Mouse (Mus musculus) adrenal gland, postnatal 14 days (tissue): Measurements from ENCODE around the gene Glrx5. TPM values are rescaled to one million over a fixed set of nuclear protein-coding genes. Genes with fewer than 3 reads are reported as not detected.
A peak's percentile ranks its signal among the peaks of the same experiment; 100 is the strongest.

Source experiments
- DNase-seq: peaks from one replicate; pipeline ENCODE4 v3.0.0; 2021; ENCODE audit warnings: mixed read lengths
- total RNA-seq: library from RNA; stranded (reverse); gene quantifications from 2 replicates; pipeline ENCODE4 v1.2.3, GENCODE M21; 2021

Gene Glrx5
- total RNA-seq, 1 experiment from 2014 or later = 183 TPM

- DNase-seq = no peak
Observed at GRCm38 (mm10) chr12:105031081-105032058, 1.1 kb upstream of the Glrx5 start.

- peak; percentile 68 for DNase-seq
Observed at GRCm38 (mm10) chr12:105032832-105033775, 616 bp downstream of the Glrx5 start.

- DNase-seq = no peak
Observed at GRCm38 (mm10) chr12:105034130-105034769, 1.8 kb downstream of the Glrx5 start.

- peak; percentile 69 for DNase-seq
Observed at GRCm38 (mm10) chr12:105038211-105038610, 5.7 kb downstream of the Glrx5 start.

GRCm38 (mm10) chr12:105038918-105039317, 6.4 kb downstream of the Glrx5 start:
- no peak for DNase-seq

DNA sequence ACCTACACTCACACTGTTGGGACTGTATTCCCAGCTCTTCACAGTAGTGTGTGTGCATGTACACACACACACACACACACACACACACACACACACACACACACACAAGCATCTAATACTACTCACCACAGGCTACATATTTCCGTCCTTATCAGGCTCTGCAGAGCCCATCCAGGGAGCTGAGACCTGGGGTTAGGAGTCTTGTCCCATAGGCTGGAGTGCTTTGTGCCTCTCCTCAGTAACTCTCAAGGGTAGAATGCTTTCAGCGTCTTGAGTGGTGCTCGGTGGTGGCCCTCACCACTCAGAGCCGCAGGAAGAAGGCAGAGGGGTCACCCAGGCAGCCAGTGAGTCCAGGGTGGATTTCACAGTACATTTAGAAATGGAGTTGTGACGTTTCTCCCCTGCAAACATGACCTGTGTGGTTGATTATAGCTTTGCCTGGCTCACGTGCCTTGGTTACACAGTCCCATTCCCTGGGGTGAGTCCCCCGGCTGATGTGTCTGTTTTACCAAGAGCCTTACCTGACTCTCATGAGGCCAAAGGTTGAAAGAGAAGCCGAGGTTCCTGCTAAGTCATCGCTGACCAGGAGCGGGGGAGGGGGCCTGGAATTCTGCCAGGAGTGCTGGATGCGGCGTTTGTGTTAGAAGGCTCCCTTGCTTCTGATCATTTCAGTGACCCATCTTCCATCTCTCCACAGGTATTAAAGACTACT, 7.2 kb downstream of the Glrx5 start:
- DNase-seq = peak; percentile 71

GRCm38 (mm10) chr12:105040950-105041349, 8.5 kb downstream of the Glrx5 start:
- DNase-seq = no peak

DNA sequence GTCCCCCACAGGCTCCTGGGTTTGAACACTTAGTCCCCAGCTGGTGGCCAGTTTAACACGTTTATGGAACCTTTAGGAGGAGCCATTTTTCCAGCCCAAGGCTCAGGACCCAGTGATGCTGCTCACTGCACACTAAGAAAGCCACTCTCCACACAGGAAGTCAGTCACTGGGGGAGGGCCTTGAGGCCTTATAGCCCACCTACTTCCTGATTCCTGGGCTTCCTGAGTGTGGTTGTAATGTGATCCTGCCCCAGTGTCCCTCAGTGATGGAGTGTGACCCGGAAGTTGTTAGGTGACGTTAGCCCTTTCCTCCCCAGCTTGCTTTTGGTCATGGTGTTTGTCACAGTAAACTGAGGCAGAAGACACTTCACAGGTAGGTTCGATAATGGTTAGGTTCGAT, 10.6 kb downstream of the Glrx5 start:
- DNase-seq = no peak

DNA sequence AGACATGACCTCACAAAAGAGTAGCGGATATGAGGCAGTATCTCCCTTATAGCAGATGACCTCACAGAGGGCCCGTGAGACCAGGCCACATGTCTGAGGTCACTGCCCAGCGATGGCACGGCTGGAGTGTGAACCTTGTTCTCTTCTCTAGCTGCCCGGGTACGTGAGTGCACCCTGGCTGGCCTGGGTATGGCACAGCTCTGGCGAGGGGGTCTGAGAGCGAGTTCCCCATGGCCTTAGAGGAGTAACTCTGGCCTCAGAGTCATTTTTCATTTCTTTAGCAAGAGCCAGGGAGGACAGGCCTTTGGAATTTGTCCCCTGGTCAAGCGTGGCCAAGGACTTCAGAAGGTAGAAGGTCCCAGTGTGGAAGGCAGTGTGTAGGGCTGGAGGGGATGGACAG, 12.3 kb downstream of the Glrx5 start:
- DNase-seq = peak; percentile 47

GRCm38 (mm10) chr12:105048301-105048863, 15.9 kb downstream of the Glrx5 start:
- no peak for DNase-seq

GRCm38 (mm10) chr12:105049813-105050212, 17.3 kb downstream of the Glrx5 start:
- no peak for DNase-seq

GRCm38 (mm10) chr12:105050898-105051297, 18.4 kb downstream of the Glrx5 start:
- peak; percentile 70 for DNase-seq

- DNase-seq = no peak
Observed at GRCm38 (mm10) chr12:105054041-105054440, 21.6 kb downstream of the Glrx5 start.

DNA sequence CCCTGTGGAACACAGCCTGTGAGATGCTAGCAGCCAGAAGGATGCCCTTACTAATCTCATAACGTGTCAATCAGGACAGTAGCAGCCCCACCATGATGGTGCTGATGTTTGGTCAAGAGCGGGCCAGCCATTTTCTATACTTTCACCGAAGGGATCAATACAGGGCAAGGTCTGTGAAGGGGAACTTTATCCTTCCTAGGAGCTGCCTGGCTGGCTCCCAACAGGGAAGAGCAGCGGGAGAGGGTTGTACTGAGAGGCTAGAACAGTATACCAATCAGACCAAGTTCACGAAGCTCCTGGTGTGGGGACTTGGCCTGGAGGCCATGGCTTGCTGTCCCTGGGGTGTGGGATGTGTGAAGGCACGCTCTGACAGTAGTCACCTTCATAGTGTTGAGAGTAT, 22.8 kb downstream of the Glrx5 start:
- DNase-seq = no peak

- DNase-seq = no peak
Observed at GRCm38 (mm10) chr12:105060006-105060405, 27.5 kb downstream of the Glrx5 start.

- peak; percentile 74 for DNase-seq
Observed at GRCm38 (mm10) chr12:105063201-105064134, 31.0 kb downstream of the Glrx5 start.

- no peak for DNase-seq
Observed at GRCm38 (mm10) chr12:105064168-105064567, 31.7 kb downstream of the Glrx5 start.

- no peak for DNase-seq
Observed at GRCm38 (mm10) chr12:105065119-105065518, 32.6 kb downstream of the Glrx5 start.

- DNase-seq = no peak
Observed at GRCm38 (mm10) chr12:105066523-105066922, 34.0 kb downstream of the Glrx5 start.

DNA sequence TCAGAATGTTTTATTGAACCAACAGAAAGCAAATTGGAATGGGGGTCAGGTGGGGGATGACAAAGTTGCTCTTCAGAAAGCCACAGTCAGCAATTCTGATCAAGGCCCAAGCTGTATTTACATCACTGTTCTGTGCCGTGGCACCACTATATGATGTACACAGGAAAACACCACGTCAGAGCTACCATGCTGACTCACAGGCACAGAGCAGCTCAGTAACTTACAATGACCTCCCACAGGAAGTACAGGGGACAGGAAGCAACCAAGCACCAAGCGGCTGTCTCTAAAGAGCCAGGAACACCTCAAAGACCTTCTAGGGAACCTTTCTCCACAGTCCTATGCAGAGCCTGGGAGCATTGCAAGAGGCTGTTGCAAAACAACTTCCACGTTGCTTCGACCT, 36.4 kb downstream of the Glrx5 start:
- no peak for DNase-seq
